Mouse (Mus musculus) testis, adult 2 months (tissue): ENCODE results near the gene Kcna10. TPM values are rescaled to one million over a fixed set of nuclear protein-coding genes. Genes with fewer than 3 reads are reported as not detected.

Experiments used
- H3K27ac ChIP-seq: fragments of 200-500 bp; 2 replicates; pipeline ENCODE4 v1.5.1; 2012; ENCODE audit warnings: low read depth, low read length; ENCODE audit not compliant: control insufficient read depth, insufficient read depth
- H3K27me3 ChIP-seq: fragments of 200-500 bp; 2 replicates; pipeline ENCODE4 v1.6.1; 2012; ENCODE audit warnings: mild to moderate bottlenecking, low read length, moderate library complexity; ENCODE audit not compliant: control insufficient read depth, insufficient read depth
- H3K36me3 ChIP-seq: fragments of 200-500 bp; 2 replicates; pipeline ENCODE4 v1.6.1; 2012; ENCODE audit warnings: mild to moderate bottlenecking, low read length; ENCODE audit not compliant: control insufficient read depth, insufficient read depth
- H3K4me1 ChIP-seq: fragments of 200-500 bp; 2 replicates; pipeline ENCODE4 v1.6.1; 2012; ENCODE audit warnings: low read length; ENCODE audit not compliant: control insufficient read depth, insufficient read depth
- H3K4me3 ChIP-seq: fragments of 200-500 bp; 2 replicates; pipeline ENCODE4 v1.5.1; 2012; ENCODE audit warnings: low read depth, mild to moderate bottlenecking, low read length, moderate library complexity, mixed read lengths; ENCODE audit not compliant: control insufficient read depth
- CTCF ChIP-seq: fragments of 200-500 bp; IDR thresholded peaks from 2 replicates; pipeline ENCODE4 v1.5.1; 2012; ENCODE audit warnings: low read depth, mild to moderate bottlenecking, inconsistent platforms, low read length, moderate library complexity; ENCODE audit not compliant: control insufficient read depth, insufficient read depth, insufficient replicate concordance
- POLR2A ChIP-seq: fragments of 200-500 bp; IDR thresholded peaks from 2 replicates; pipeline ENCODE4 v1.6.1; 2012; ENCODE audit warnings: low read depth, mild to moderate bottlenecking, inconsistent platforms, low read length, moderate library complexity; ENCODE audit not compliant: control insufficient read depth
- polyA plus RNA-seq: library from polyadenylated mRNA; depleted of rRNA; stranded (reverse); fragments of >200 nt; gene quantifications from 2 replicates; pipeline ENCODE4 v1.2.3, GENCODE M21; 2012

Gene Kcna10
- polyA plus RNA-seq, 1 experiment: 0.09 TPM

DNA sequence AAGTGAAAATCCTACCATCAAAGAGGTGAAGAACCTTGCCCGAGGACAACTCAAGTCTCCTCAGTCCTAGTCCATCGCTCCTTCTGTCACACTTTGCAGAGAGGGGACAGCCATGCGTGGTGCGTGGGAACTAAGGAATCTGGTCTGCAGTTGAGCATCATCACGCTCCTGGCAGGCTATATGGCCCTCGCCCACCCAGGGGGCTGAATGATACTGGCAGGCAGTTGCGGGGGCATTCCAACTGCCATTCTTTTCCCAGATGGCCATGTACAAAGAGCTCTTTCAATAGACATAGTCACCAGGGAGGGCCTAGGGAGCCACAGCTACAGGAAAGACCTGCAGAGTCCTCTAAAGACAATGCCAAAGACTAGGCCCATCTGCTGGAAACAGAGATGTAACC, 24.0 kb upstream of the Kcna10 start:
- Histone ChIP-seq H3K36me3 (no peaks in the 10 kb centered on the region), H3K27ac (no peak overlapping the region), H3K27me3 (no peaks in the 10 kb centered on the region), H3K4me1 (peaks cover 16% of the 10 kb centered on the region), H3K4me3 (peak overlapping the region; percentile 0)
- TF ChIP-seq CTCF (no peak), POLR2A (no peak)

DNA sequence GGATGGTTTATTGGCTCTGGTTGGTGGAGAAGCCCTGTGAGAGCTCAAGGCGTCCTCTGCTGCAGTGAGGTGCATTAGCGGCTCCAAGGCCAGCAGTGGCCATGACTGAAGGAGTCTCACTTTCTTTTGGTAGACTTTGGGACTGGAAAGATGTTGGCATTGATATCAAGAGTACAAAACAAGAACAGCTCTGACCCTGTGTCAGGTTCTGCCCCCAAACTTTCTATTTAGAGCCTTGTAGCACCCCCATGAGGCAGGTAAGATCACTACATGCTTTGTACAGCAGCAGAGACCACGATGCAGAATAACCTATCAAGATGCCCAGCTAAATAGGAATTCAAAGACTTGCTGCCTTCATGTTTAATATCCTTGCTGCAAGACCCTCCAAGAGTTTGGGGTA, 23.4 kb upstream of the Kcna10 start:
- Histone ChIP-seq H3K36me3 (no peaks in the 10 kb centered on the region), H3K4me1 (peaks cover 16% of the 10 kb centered on the region), H3K27ac (no peak overlapping the region), H3K27me3 (no peaks in the 10 kb centered on the region), H3K4me3 (peak overlapping the region; percentile 42)
- TF ChIP-seq CTCF (no peak), POLR2A (no peak)

DNA sequence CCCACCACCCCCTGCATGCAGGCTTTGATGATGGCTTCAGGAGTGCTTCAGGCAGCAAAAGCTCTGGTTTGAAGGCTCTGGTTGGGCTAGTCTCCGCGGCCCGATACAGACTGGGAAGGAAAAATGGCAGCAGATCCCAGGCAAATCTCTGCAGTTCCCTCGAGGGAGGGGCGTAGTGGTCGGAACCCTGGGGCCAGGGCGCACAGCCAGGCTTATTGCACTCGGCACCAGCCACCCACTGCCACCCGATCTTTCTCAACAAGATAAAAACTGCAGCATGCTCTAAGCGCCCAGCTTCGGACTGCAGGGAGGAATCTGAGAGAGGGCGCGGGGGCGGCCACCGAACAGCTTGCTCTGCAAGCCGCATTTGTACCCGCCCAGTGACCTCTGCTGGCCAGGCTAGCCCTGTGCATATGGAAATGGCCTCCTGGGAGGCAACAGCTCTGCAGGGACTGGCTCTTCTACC, 23.0 kb upstream of the Kcna10 start:
- Histone ChIP-seq H3K36me3 (no peaks in the 10 kb centered on the region), H3K27ac (no peak overlapping the region), H3K4me3 (peak overlapping the region; percentile 42), H3K27me3 (no peaks in the 10 kb centered on the region), H3K4me1 (peaks cover 16% of the 10 kb centered on the region)
- peak; percentile 12; the same call in 1 of the 2 replicates for TF ChIP-seq CTCF
- no peak for TF ChIP-seq POLR2A

DNA sequence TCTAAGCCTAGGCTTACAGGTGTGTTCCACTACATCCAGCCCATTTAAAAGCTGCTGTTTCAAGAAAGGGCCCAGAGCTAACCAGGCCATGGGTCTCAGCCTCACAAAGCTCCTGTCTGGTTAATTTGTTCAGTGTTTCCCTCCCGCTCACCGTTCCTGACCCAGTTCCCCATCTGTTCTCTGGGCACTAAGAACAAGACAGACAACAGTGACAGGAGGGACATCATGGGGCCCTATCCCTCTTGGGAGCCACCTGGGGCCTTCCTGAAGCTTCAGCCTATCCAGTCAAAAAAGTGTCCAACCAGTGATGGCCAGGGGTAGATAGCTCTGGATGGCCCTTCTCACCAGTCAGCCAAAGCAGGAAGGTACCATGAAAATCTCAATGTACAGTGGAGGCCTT, 20.1 kb upstream of the Kcna10 start:
- Histone ChIP-seq H3K36me3 (no peaks in the 10 kb centered on the region), H3K4me3 (no peak overlapping the region), H3K4me1 (peaks cover 16% of the 10 kb centered on the region), H3K27me3 (no peaks in the 10 kb centered on the region), H3K27ac (no peak overlapping the region)
- TF ChIP-seq CTCF (no peak), POLR2A (no peak)

DNA sequence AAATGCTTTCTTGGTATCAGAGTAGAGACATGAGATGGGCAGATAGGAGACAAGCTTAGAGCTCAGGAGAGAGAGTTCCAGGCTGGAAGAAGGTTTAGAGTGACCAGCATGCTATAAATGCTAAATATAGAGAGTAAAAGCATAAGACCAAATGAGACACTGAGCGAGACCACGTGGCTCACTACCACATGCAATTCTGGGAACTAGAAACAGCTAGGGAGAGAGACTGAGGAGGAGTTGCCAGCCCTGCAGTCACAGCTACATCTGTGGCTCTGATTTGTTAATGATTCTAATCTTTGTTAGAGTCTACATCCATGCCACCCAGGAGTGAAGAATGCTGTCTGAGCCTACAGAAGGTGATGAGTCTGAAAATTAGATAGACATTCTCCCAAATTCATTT, 13.3 kb upstream of the Kcna10 start:
- H3K4me3 ChIP-seq: no peak overlapping the region
- no peaks in the 10 kb centered on the region for H3K27me3 ChIP-seq
- H3K4me1 ChIP-seq: no peaks in the 10 kb centered on the region
- H3K27ac ChIP-seq: no peak overlapping the region
- no peak for TF ChIP-seq POLR2A
- no peak for TF ChIP-seq CTCF
- H3K36me3 ChIP-seq: no peaks in the 10 kb centered on the region

DNA sequence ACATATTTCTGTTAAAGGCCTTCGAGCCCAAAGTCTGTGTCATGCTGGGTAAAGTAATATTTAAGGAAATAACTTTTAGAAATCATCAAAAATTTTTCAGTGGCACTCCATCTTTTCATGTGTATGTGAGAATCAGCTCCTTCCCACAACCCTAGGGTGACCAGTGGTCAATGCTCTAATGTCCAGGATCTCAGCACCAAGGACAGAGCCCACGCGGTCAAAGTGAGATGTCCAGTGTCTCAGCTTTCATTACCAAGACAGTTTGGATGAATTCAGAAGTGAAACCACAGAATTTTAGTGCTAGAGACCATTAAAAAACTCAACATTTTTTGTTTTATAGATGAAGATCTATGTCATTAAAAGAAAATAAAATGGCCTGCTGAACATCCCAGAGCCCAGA, 10.9 kb upstream of the Kcna10 start:
- no peak for TF ChIP-seq CTCF
- TF ChIP-seq POLR2A: no peak
- Histone ChIP-seq H3K27ac (no peak overlapping the region), H3K4me1 (no peaks in the 10 kb centered on the region), H3K27me3 (no peaks in the 10 kb centered on the region), H3K36me3 (no peaks in the 10 kb centered on the region), H3K4me3 (no peak overlapping the region)

DNA sequence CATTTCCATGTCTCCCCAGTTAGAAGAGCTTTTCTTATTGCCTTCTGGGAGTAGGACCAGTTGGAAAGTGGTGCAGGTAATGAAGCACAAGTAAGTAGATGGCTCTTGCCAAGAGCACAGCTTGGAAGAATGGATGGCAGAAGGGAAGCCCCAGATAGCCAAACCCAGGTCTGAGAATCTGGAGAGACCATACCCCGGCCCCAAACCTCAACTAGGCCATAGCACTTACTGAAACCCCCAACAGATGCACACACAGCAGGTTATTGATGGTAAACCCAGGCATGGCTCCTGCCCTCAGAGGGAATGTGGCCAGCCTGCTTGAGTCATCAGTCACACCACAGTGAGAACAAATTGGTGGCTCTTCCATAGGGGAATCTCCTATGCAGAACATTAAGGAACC, 10.3 kb upstream of the Kcna10 start:
- Histone ChIP-seq H3K4me1 (no peaks in the 10 kb centered on the region), H3K27ac (no peak overlapping the region), H3K27me3 (no peaks in the 10 kb centered on the region), H3K36me3 (no peaks in the 10 kb centered on the region), H3K4me3 (no peak overlapping the region)
- TF ChIP-seq POLR2A (no peak), CTCF (no peak)

DNA sequence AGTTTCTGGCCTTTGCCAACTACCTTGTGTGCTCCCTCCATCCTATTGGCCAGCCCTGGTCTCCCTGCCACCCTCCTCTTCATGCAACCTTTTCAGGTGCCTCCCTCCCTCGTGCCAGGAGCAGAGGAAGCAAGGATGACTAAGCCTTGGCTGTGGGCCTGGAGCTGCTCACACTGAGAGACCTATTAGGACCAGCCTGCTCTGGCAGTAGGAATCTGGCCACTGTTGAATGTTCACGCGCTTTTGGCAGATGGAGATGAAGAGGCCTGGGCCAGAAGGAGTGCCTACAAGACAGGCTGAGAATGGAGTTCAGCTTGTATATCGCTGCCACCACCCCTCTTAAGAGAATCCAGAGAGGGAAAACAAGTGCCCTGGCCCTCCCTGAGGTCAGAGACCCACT, 7.4 kb upstream of the Kcna10 start:
- no peaks in the 10 kb centered on the region for H3K36me3 ChIP-seq
- H3K27ac ChIP-seq: no peak overlapping the region
- no peaks in the 10 kb centered on the region for H3K27me3 ChIP-seq
- H3K4me3 ChIP-seq: no peak overlapping the region
- TF ChIP-seq POLR2A (no peak), CTCF (no peak)
- H3K4me1 ChIP-seq: no peaks in the 10 kb centered on the region

DNA sequence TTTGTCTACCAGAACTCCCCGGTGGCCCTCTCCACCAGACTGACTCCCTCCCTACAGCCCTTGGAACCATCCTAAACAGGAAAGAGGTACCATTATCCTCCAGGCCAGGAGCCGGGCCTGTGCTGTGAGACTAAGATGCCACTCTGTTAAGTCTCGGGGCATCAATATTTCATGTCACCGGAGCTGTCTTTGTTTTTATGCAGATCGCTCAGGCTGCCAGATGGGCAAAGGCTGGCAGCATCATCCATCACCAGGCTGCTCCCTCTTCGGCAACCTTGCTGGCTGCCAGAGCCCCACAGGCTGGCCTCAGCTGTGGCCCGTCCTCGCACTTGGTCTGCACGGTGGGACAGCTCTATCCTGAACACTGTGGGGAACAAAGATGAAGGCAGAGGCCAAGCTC, 6.4 kb upstream of the Kcna10 start:
- no peaks in the 10 kb centered on the region for H3K4me1 ChIP-seq
- H3K27ac ChIP-seq: no peak overlapping the region
- no peak overlapping the region for H3K4me3 ChIP-seq
- no peaks in the 10 kb centered on the region for H3K27me3 ChIP-seq
- TF ChIP-seq CTCF (no peak), POLR2A (no peak)
- H3K36me3 ChIP-seq: no peaks in the 10 kb centered on the region
